Comparison of ENCODE assay signal across 8 mouse cellular contexts in the genomic region with DNA sequence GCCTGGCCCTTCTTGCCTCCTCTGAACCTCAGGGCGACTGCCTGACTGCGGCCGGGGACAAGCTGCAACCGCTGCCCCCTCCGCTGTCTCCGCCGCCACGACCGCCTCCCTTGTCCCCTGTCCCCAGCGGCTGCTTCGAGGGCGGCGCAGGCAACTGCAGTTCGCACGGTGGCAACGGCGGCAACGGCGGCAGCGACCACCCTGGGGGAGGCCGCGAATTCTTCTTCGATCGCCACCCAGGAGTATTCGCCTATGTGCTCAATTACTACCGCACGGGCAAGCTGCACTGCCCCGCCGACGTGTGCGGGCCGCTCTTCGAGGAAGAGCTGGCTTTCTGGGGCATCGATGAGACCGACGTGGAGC. TPM values are rescaled to one million over a fixed set of nuclear protein-coding genes. Genes with fewer than 3 reads are reported as not detected.
DNase-seq lines count a peak whose midpoint lies in the region; ATAC-seq and TF ChIP-seq lines count a peak whose summit lies in the region.
"Had no signal": no experiment of that assay in that cellular context is flagged by ENCODE, and none has a peak within 500 bp of the region (broad histone marks: within the 10 kb centered on the region; RNA-seq: fewer than 3 reads in every experiment).

No protein-coding gene starts in this region.

- no peak overlapping the region for H3K27ac ChIP-seq in lung, embryonic 15.5 days
- no peak overlapping the region for H3K27ac ChIP-seq in embryonic facial prominence, embryonic 12.5 days
- no peak overlapping the region for H3K27ac ChIP-seq in hindbrain, embryonic 11.5 days (ENCODE audit: low read depth, low read length)
- H3K27ac ChIP-seq in liver, postnatal 0 days (ENCODE audit: low read depth), result no peak overlapping the region
- H3K27ac ChIP-seq in stomach, postnatal 0 days (replicated peaks), result no peak overlapping the region
- H3K27ac ChIP-seq: liver, embryonic 14.5 days had no signal

- H3K9ac ChIP-seq in lung, embryonic 15.5 days, result no peak overlapping the region
- no peak overlapping the region for H3K9ac ChIP-seq in embryonic facial prominence, embryonic 12.5 days
- peak overlapping the region; percentile 53 for H3K9ac ChIP-seq in hindbrain, embryonic 11.5 days (ENCODE audit: low read depth, low read length)
- H3K9ac ChIP-seq in liver, postnatal 0 days (replicated peaks), result no peak overlapping the region
- H3K9ac ChIP-seq in stomach, postnatal 0 days (ENCODE audit: low read length), result peak overlapping the region; percentile 27; the same call in 1 of the 2 replicates
- H3K9ac ChIP-seq: liver, embryonic 14.5 days had no signal

- TF ChIP-seq EP300 in liver, postnatal 0 days (IDR thresholded peaks at IDR 0.05; ENCODE audit: low read depth), result no peak
- no peak for TF ChIP-seq EP300 in stomach, postnatal 0 days (optimal IDR thresholded peaks at IDR 0.05)

- H3K9me3 ChIP-seq in lung, embryonic 15.5 days, result no peaks in the 10 kb centered on the region
- no peaks in the 10 kb centered on the region for H3K9me3 ChIP-seq in embryonic facial prominence, embryonic 12.5 days
- H3K9me3 ChIP-seq in hindbrain, embryonic 11.5 days (ENCODE audit: control insufficient read depth, low read length), result no peaks in the 10 kb centered on the region
- H3K9me3 ChIP-seq in liver, postnatal 0 days (ENCODE audit: low read length), result no peaks in the 10 kb centered on the region
- no peaks in the 10 kb centered on the region for H3K9me3 ChIP-seq in stomach, postnatal 0 days (ENCODE audit: control insufficient read depth, low read length)

- H3K4me1 ChIP-seq in lung, embryonic 15.5 days, result peaks cover 17% of the 10 kb centered on the region
- peaks cover 11% of the 10 kb centered on the region for H3K4me1 ChIP-seq in embryonic facial prominence, embryonic 12.5 days
- 0 out of 2 replicates have a peak, but pooled peaks cover 2% of the 10 kb centered on the region for H3K4me1 ChIP-seq in hindbrain, embryonic 11.5 days (replicated peaks; ENCODE audit: control insufficient read depth, insufficient read depth, low read length)
- peaks cover 3% of the 10 kb centered on the region; the same call in 1 of the 2 replicates for H3K4me1 ChIP-seq in liver, postnatal 0 days (ENCODE audit: insufficient read depth)
- peaks cover 2% of the 10 kb centered on the region; the same call in 1 of the 2 replicates for H3K4me1 ChIP-seq in stomach, postnatal 0 days (replicated peaks; ENCODE audit: control insufficient read depth, insufficient read depth)

- no peaks in the 10 kb centered on the region for H3K36me3 ChIP-seq in lung, embryonic 15.5 days
- H3K36me3 ChIP-seq in embryonic facial prominence, embryonic 12.5 days, result no peaks in the 10 kb centered on the region
- no peaks in the 10 kb centered on the region for H3K36me3 ChIP-seq in hindbrain, embryonic 11.5 days (ENCODE audit: control insufficient read depth, insufficient read depth, low read length)
- H3K36me3 ChIP-seq in liver, postnatal 0 days (replicated peaks; ENCODE audit: insufficient read depth, low read length), result no peaks in the 10 kb centered on the region
- no peaks in the 10 kb centered on the region for H3K36me3 ChIP-seq in stomach, postnatal 0 days (ENCODE audit: control insufficient read depth, insufficient read depth, low read length)

- DNase-seq in lung, adult 18-20 months, result no peak
- no peak for DNase-seq in hindbrain, embryonic 11.5 days (ENCODE audit: low spot score)
- peak; percentile 17 for DNase-seq in liver, postnatal 0 days
- DNase-seq in stomach, postnatal 0 days (ENCODE audit: low spot score), result peak; percentile 15
- no peak for DNase-seq in left cerebral cortex, adult 11 months (ENCODE audit: low spot score)

- peak overlapping the region; percentile 43 for H3K4me3 ChIP-seq in lung, embryonic 15.5 days
- peak overlapping the region; percentile 52 for H3K4me3 ChIP-seq in embryonic facial prominence, embryonic 12.5 days
- peak overlapping the region; percentile 50 for H3K4me3 ChIP-seq in hindbrain, embryonic 11.5 days (ENCODE audit: low read depth, low read length)
- H3K4me3 ChIP-seq in liver, postnatal 0 days (ENCODE audit: low read depth, low read length), result peak overlapping the region; percentile 24
- H3K4me3 ChIP-seq in stomach, postnatal 0 days (ENCODE audit: low read depth, low read length), result peak overlapping the region; percentile 44

- no peak for TF ChIP-seq CTCF in liver, postnatal 0 days (IDR thresholded peaks at IDR 0.05; ENCODE audit: low read depth)
- no peak for TF ChIP-seq CTCF in stomach, postnatal 0 days (IDR thresholded peaks at IDR 0.05; ENCODE audit: low read depth)

- ATAC-seq in lung, embryonic 15.5 days (ENCODE audit: borderline replicate concordance, extremely low read depth, low FRiP score, low TSS enrichment), result no peak
- no peak for ATAC-seq in embryonic facial prominence, embryonic 12.5 days (ENCODE audit: insufficient number of reproducible peaks, insufficient read depth, low FRiP score, low TSS enrichment)
- ATAC-seq in hindbrain, embryonic 11.5 days (ENCODE audit: low FRiP score), result peak; percentile 58; the same call in 1 of the 2 replicates
- ATAC-seq in liver, postnatal 0 days, result no peak
- ATAC-seq in stomach, postnatal 0 days (ENCODE audit: low FRiP score, low TSS enrichment), result no peak

- H3K4me2 ChIP-seq in lung, embryonic 15.5 days, result peak overlapping the region; percentile 96
- H3K4me2 ChIP-seq in embryonic facial prominence, embryonic 12.5 days (replicated peaks), result peak overlapping the region; percentile 95
- peak overlapping the region; percentile 88 for H3K4me2 ChIP-seq in hindbrain, embryonic 11.5 days (replicated peaks; ENCODE audit: low read depth, low read length)
- peak overlapping the region; percentile 65 for H3K4me2 ChIP-seq in liver, postnatal 0 days (ENCODE audit: low read depth, low read length)
- H3K4me2 ChIP-seq in stomach, postnatal 0 days (replicated peaks; ENCODE audit: low read depth), result peak overlapping the region; percentile 78

- peaks cover 45% of the 10 kb centered on the region for H3K27me3 ChIP-seq in lung, embryonic 15.5 days
- peaks cover 52% of the 10 kb centered on the region for H3K27me3 ChIP-seq in embryonic facial prominence, embryonic 12.5 days
- H3K27me3 ChIP-seq in hindbrain, embryonic 11.5 days (ENCODE audit: control insufficient read depth, insufficient read depth, low read length), result peaks cover 15% of the 10 kb centered on the region
- peaks cover 43% of the 10 kb centered on the region for H3K27me3 ChIP-seq in liver, postnatal 0 days (ENCODE audit: insufficient read depth, low read length)
- 0 out of 2 replicates have a peak, but pooled peaks cover 3% of the 10 kb centered on the region for H3K27me3 ChIP-seq in stomach, postnatal 0 days (ENCODE audit: control insufficient read depth, insufficient read depth, low read length)

- WGBS in lung, embryonic 15.5 days, result under 1% methylated on average over 36 of the region's 36 CpGs
- under 1% methylated on average over 36 of the region's 36 CpGs for WGBS in embryonic facial prominence, embryonic 12.5 days
- 1% methylated on average over 36 of the region's 36 CpGs for WGBS in hindbrain, embryonic 11.5 days
- WGBS in liver, postnatal 0 days (ENCODE audit: insufficient replicate concordance), result under 1% methylated on average over 36 of the region's 36 CpGs
- 3% methylated on average over 36 of the region's 36 CpGs for WGBS in stomach, postnatal 0 days

RNA-seq across cellular contexts. Expression of a gene that starts 0.9 kb away (rescaled TPM):
- polyA plus RNA-seq in lung, embryonic 15.5 days (2015; fragmentation: Nextera tagmentation; extraction: Ambion mirVana), result 0.26 and 0.55 TPM in 2 replicates
- 0.69 and 0.93 TPM in 2 replicates for polyA plus RNA-seq in embryonic facial prominence, embryonic 12.5 days (2016; fragmentation: Nextera tagmentation; extraction: Ambion mirVana)
- 0.86 and 1.2 TPM in 2 replicates for polyA plus RNA-seq in hindbrain, embryonic 11.5 days (2014; fragmentation: Nextera tagmentation; extraction: Ambion mirVana)
- polyA plus RNA-seq in liver, postnatal 0 days (2015; fragmentation: Nextera tagmentation; extraction: Ambion mirVana), result not detected in 2 replicates
- 0.22 and 0.30 TPM in 2 replicates for polyA plus RNA-seq in stomach, postnatal 0 days (2015; fragmentation: Nextera tagmentation; extraction: Ambion mirVana)
- polyA plus RNA-seq: liver, embryonic 14.5 days had no signal

Comparison
In these comparisons a context has a peak if more than half of its experiments do, and no peak if none do; other contexts are left out.
1. H3K9ac ChIP-seq: peak in hindbrain, embryonic 11.5 days (single experiment) and stomach, postnatal 0 days (single experiment); none in lung, embryonic 15.5 days (single experiment), embryonic facial prominence, embryonic 12.5 days (single experiment) and liver, postnatal 0 days (single experiment).
2. DNase-seq: peak in liver, postnatal 0 days (single experiment) and stomach, postnatal 0 days (single experiment); none in lung, adult 18-20 months (0 of 2), hindbrain, embryonic 11.5 days (single experiment) and left cerebral cortex, adult 11 months (single experiment).
3. Peak in every context shown above with its lines, with median percentiles within 50 percentile points of each other: H3K4me2 ChIP-seq and H3K4me3 ChIP-seq.